Mouse (Mus musculus) small intestine, adult 2 months (tissue): ENCODE measurements around the gene Cwc22.

Source experiments
- CTCF ChIP-seq: fragments of 200-500 bp; IDR thresholded peaks from 2 replicates; pipeline ENCODE4 v1.5.1; 2012; ENCODE audit warnings: low read depth, mild to moderate bottlenecking, control low read depth, inconsistent platforms, low read length, moderate library complexity, mixed read lengths; ENCODE audit not compliant: insufficient replicate concordance, insufficient read length; ENCODE audit errors: extremely low read depth
- POLR2A ChIP-seq: fragments of 200-500 bp; IDR thresholded peaks from 2 replicates; pipeline ENCODE4 v1.6.1; 2012; ENCODE audit warnings: low read depth, mild to moderate bottlenecking, control low read depth, inconsistent platforms, low read length, moderate library complexity

GRCm38 (mm10) chr2:77970556-77970955, 24.4 kb upstream of the Cwc22 start:
- no peak for TF ChIP-seq CTCF
- no peak for TF ChIP-seq POLR2A
